Mouse (Mus musculus) v-Abl transformed pro-B cells (cell line): ENCODE data around the gene Gm6509.
"Not testable (repeated sequence)": the region's sequence is repeated elsewhere in the genome, so short reads cannot be mapped to it uniquely, and the experiment has no call there.

Experiments used
- in situ Hi-C, 2 experiments: fragments of 400-800 bp; cut with MboI; formaldehyde crosslinking; loops; one replicate each; pipeline ENCODE4 v1.15.1; 2025; ENCODE audit not compliant: unreplicated experiment in 2 of 2

The Gm6509 gene

GRCm38 (mm10) chr5:94623679-94624078, at the start of gene Gm6509:
Gm6509 (plus strand) TSS chr5:94623979.
- in situ Hi-C loops: not testable (repeated sequence)

- in situ Hi-C loops: not testable (repeated sequence)
These were observed 7.5 kb upstream of the Gm6509 start, which contains the start of gene Gm3147 for GRCm38 (mm10) chr5:94616242-94616641. Gm3147 (minus strand) TSS chr5:94616342.

DNA sequence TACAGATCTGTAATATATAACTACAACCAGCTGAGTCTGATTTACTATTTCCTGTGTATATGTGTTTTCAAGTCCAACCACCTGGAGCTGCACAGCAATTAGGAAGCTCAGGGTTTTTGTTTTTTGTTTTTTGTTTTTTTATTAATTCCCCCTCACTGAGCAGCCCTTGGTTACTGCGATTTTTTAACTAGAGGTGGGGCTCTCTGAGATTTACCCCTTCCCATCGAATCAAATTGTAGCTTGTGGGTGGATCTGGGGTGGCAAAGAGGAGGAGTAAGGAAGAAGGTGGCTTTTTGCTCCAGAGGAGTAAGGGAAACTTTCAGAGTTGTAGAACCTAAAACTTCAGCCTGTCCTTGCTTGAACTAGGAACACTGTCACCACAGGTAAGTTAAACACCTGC, 24.3 kb downstream of the Gm6509 start, which contains the start of gene Gm6205:
Gm6205 (plus strand) TSS at position 301 of the 400 bp plus-strand sequence.
- in situ Hi-C loops: not testable (repeated sequence)
